12 mouse cellular contexts compared by ENCODE assay signal in genomic region chr9:57597929-57598382, GRCm38 (mm10). TPM values are rescaled to one million over a fixed set of nuclear protein-coding genes. Genes with fewer than 3 reads are reported as not detected.
DNase-seq lines count a peak whose midpoint lies in the region; ATAC-seq and TF ChIP-seq lines count a peak whose summit lies in the region.
"Had no signal": no experiment of that assay in that cellular context is flagged by ENCODE, and none has a peak within 500 bp of the region (broad histone marks: within the 10 kb centered on the region; RNA-seq: fewer than 3 reads in every experiment).

No protein-coding gene starts in this region.

- 9% methylated on average over 4 of the region's 4 CpGs for WGBS in heart, embryonic 13.5 days
- WGBS in neural tube, embryonic 15.5 days = 30% methylated on average over 4 of the region's 4 CpGs
- WGBS in stomach, postnatal 0 days = 27% methylated on average over 4 of the region's 4 CpGs

- H3K27ac ChIP-seq in heart, embryonic 13.5 days (replicated peaks) = peak overlapping the region; percentile 21; the same call in 1 of the 2 replicates
- H3K27ac ChIP-seq in neural tube, embryonic 15.5 days (replicated peaks) = no peak overlapping the region
- peak overlapping the region; percentile 24; the same call in 1 of the 2 replicates for H3K27ac ChIP-seq in stomach, postnatal 0 days (replicated peaks)

- no peaks in the 10 kb centered on the region for H3K9me3 ChIP-seq in heart, embryonic 13.5 days
- no peaks in the 10 kb centered on the region for H3K9me3 ChIP-seq in neural tube, embryonic 15.5 days (replicated peaks)
- H3K9me3 ChIP-seq in stomach, postnatal 0 days (ENCODE audit: control insufficient read depth, low read length) = no peaks in the 10 kb centered on the region

- no peaks in the 10 kb centered on the region; the same call in 1 of the 2 replicates for H3K27me3 ChIP-seq in heart, embryonic 13.5 days (replicated peaks)
- H3K27me3 ChIP-seq in neural tube, embryonic 15.5 days (replicated peaks) = no peaks in the 10 kb centered on the region
- no peaks in the 10 kb centered on the region for H3K27me3 ChIP-seq in stomach, postnatal 0 days (ENCODE audit: control insufficient read depth, insufficient read depth, low read length)

- no peak overlapping the region for H3K4me3 ChIP-seq in heart, embryonic 13.5 days
- no peak overlapping the region for H3K4me3 ChIP-seq in neural tube, embryonic 15.5 days (replicated peaks)
- H3K4me3 ChIP-seq in stomach, postnatal 0 days (ENCODE audit: low read depth, low read length) = no peak overlapping the region

- H3K4me2 ChIP-seq in heart, embryonic 13.5 days = no peak overlapping the region
- no peak overlapping the region for H3K4me2 ChIP-seq in neural tube, embryonic 15.5 days
- no peak overlapping the region for H3K4me2 ChIP-seq in stomach, postnatal 0 days (replicated peaks; ENCODE audit: low read depth)

- TF ChIP-seq CTCF in stomach, postnatal 0 days (IDR thresholded peaks at IDR 0.05; ENCODE audit: low read depth) = no peak

- intact Hi-C loops in heart, postnatal 25 days (cut with DNase I) = no loop called here

- H3K36me3 ChIP-seq in heart, embryonic 13.5 days = peaks cover 34% of the 10 kb centered on the region
- peaks cover 30% of the 10 kb centered on the region for H3K36me3 ChIP-seq in neural tube, embryonic 15.5 days
- H3K36me3 ChIP-seq in stomach, postnatal 0 days (ENCODE audit: control insufficient read depth, insufficient read depth, low read length) = peaks cover 9% of the 10 kb centered on the region; the same call in 1 of the 2 replicates

- peaks cover 60% of the 10 kb centered on the region for H3K4me1 ChIP-seq in heart, embryonic 13.5 days
- peaks cover 20% of the 10 kb centered on the region; the same call in 1 of the 2 replicates for H3K4me1 ChIP-seq in neural tube, embryonic 15.5 days
- H3K4me1 ChIP-seq in stomach, postnatal 0 days (replicated peaks; ENCODE audit: control insufficient read depth, insufficient read depth) = no peaks in the 10 kb centered on the region

- H3K9ac ChIP-seq in heart, embryonic 13.5 days = peak overlapping the region; percentile 42; the same call in 1 of the 2 replicates
- no peak overlapping the region for H3K9ac ChIP-seq in neural tube, embryonic 15.5 days (replicated peaks)
- H3K9ac ChIP-seq in stomach, postnatal 0 days (ENCODE audit: low read length) = no peak overlapping the region

- no peak for TF ChIP-seq EP300 in stomach, postnatal 0 days (optimal IDR thresholded peaks at IDR 0.05)

- no peak for DNase-seq in heart, postnatal 25 days (ENCODE audit: low spot score)
- peak; percentile 21 for DNase-seq in neural tube, embryonic 10.5 days (ENCODE audit: extremely low spot score, low spot score)
- peak; percentile 42 to 62 for DNase-seq in kidney, postnatal 36 days
- no peak for DNase-seq in stomach, postnatal 0 days (ENCODE audit: low spot score)
- DNase-seq in frontal cortex, adult 2 months (ENCODE audit: extremely low spot score in 1 of 2, low spot score in 1 of 2) = no peak
- no peak for DNase-seq in adrenal gland, postnatal 36 days
- DNase-seq: gastrocnemius, postnatal 36 days had no signal

- ATAC-seq in heart, embryonic 13.5 days (ENCODE audit: extremely low read depth, insufficient number of reproducible peaks, low FRiP score, low TSS enrichment) = no peak
- ATAC-seq in neural tube, embryonic 15.5 days (ENCODE audit: low FRiP score) = no peak
- 0 out of 2 replicates have a peak, but pooled peaks have one; percentile 28 for ATAC-seq in stomach, postnatal 0 days (ENCODE audit: low FRiP score, low TSS enrichment)
- ATAC-seq: intestine, postnatal 0 days had no signal

RNA-seq across cellular contexts. Expression of gene Cplx3, which starts 8.1 kb away (rescaled TPM):
- polyA plus RNA-seq in heart, embryonic 13.5 days (2015; fragmentation: Nextera tagmentation; extraction: Ambion mirVana) = not detected in 2 replicates
- not detected for total RNA-seq in heart, postnatal 25 days (2021)
- polyA plus RNA-seq in neural tube, embryonic 15.5 days (2015; fragmentation: Nextera tagmentation; extraction: Ambion mirVana) = 0.11 and 0.23 TPM in 2 replicates
- not detected in 2 replicates for polyA plus RNA-seq in stomach, postnatal 0 days (2015; fragmentation: Nextera tagmentation; extraction: Ambion mirVana)
- polyA plus RNA-seq in frontal cortex, adult 2 months (2012; rRNA removed) = 17.6 and 18.4 TPM in 2 replicates
- not detected for total RNA-seq in adrenal gland, postnatal 36 days (2021)
- total RNA-seq: gastrocnemius, postnatal 36 days had no signal
- polyA plus RNA-seq: intestine, postnatal 0 days; limb, embryonic 11.5 days; urinary bladder, adult 2 months had no signal

RNA-seq across cellular contexts. Expression of gene Ulk3, which starts 8.7 kb away (rescaled TPM):
- polyA plus RNA-seq in heart, embryonic 13.5 days (2015; fragmentation: Nextera tagmentation; extraction: Ambion mirVana) = 14.6 and 17.1 TPM in 2 replicates
- total RNA-seq in heart, postnatal 25 days (2021) = 1 to 10 TPM; 6.8 to 8.9 TPM
- polyA plus RNA-seq in neural tube, embryonic 15.5 days (2015; fragmentation: Nextera tagmentation; extraction: Ambion mirVana) = 32.1 and 36.5 TPM in 2 replicates
- 8.4 and 8.6 TPM in 2 replicates for polyA plus RNA-seq in stomach, postnatal 0 days (2015; fragmentation: Nextera tagmentation; extraction: Ambion mirVana)
- polyA plus RNA-seq in frontal cortex, adult 2 months (2012; rRNA removed) = 45.3 and 53.0 TPM in 2 replicates
- 10 to 100 TPM; 12.6 to 14.3 TPM for total RNA-seq in adrenal gland, postnatal 36 days (2021)

RNA-seq across cellular contexts. Expression of gene Lman1l, which starts 22.6 kb away (rescaled TPM):
- polyA plus RNA-seq in heart, embryonic 13.5 days (2015; fragmentation: Nextera tagmentation; extraction: Ambion mirVana) = not detected in 2 replicates
- not detected for total RNA-seq in heart, postnatal 25 days (2021)
- not detected in 2 replicates for polyA plus RNA-seq in neural tube, embryonic 15.5 days (2015; fragmentation: Nextera tagmentation; extraction: Ambion mirVana)
- polyA plus RNA-seq in stomach, postnatal 0 days (2015; fragmentation: Nextera tagmentation; extraction: Ambion mirVana) = not detected in 2 replicates
- polyA plus RNA-seq in frontal cortex, adult 2 months (2012; rRNA removed) = 0.08 and 0.12 TPM in 2 replicates
- total RNA-seq in adrenal gland, postnatal 36 days (2021) = not detected
- total RNA-seq: gastrocnemius, postnatal 36 days had no signal
- polyA plus RNA-seq: intestine, postnatal 0 days; limb, embryonic 11.5 days had no signal

RNA-seq across cellular contexts. Expression of gene Scamp2, which starts 37.2 kb away (rescaled TPM):
- 51.5 and 52.4 TPM in 2 replicates for polyA plus RNA-seq in heart, embryonic 13.5 days (2015; fragmentation: Nextera tagmentation; extraction: Ambion mirVana)
- 10 to 100 TPM; 24.6 to 24.8 TPM for total RNA-seq in heart, postnatal 25 days (2021)
- 43.5 and 48.5 TPM in 2 replicates for polyA plus RNA-seq in neural tube, embryonic 15.5 days (2015; fragmentation: Nextera tagmentation; extraction: Ambion mirVana)
- 102 and 104 TPM in 2 replicates for polyA plus RNA-seq in stomach, postnatal 0 days (2015; fragmentation: Nextera tagmentation; extraction: Ambion mirVana)
- 47.8 and 49.7 TPM in 2 replicates for polyA plus RNA-seq in frontal cortex, adult 2 months (2012; rRNA removed)
- total RNA-seq in adrenal gland, postnatal 36 days (2021) = 10 to 100 TPM; 56.4 to 56.9 TPM

RNA-seq across cellular contexts. Expression of gene Mpi, which starts 45.4 kb away (rescaled TPM):
- 74.2 and 80.9 TPM in 2 replicates for polyA plus RNA-seq in heart, embryonic 13.5 days (2015; fragmentation: Nextera tagmentation; extraction: Ambion mirVana)
- total RNA-seq in heart, postnatal 25 days (2021) = 100 to 1,000 TPM; 160 to 162 TPM
- polyA plus RNA-seq in neural tube, embryonic 15.5 days (2015; fragmentation: Nextera tagmentation; extraction: Ambion mirVana) = 75.8 and 81.7 TPM in 2 replicates
- 24.6 and 26.1 TPM in 2 replicates for polyA plus RNA-seq in stomach, postnatal 0 days (2015; fragmentation: Nextera tagmentation; extraction: Ambion mirVana)
- polyA plus RNA-seq in frontal cortex, adult 2 months (2012; rRNA removed) = 86.3 and 86.4 TPM in 2 replicates
- 10 to 100 TPM; 37.0 to 39.6 TPM for total RNA-seq in adrenal gland, postnatal 36 days (2021)

Comparison
In these comparisons a context has a peak if more than half of its experiments do, and no peak if none do; other contexts are left out.
1. DNase-seq: peak in neural tube, embryonic 10.5 days (single experiment) and kidney, postnatal 36 days (2 of 2); none in heart, postnatal 25 days (single experiment), stomach, postnatal 0 days (single experiment), frontal cortex, adult 2 months (0 of 2) and adrenal gland, postnatal 36 days (0 of 2).
2. RNA of gene Cplx3, which starts 8.1 kb away (polyA plus RNA-seq): 17.6 to 18.4 TPM in frontal cortex, adult 2 months; 0.11 to 0.23 TPM in neural tube, embryonic 15.5 days, not detected in heart, embryonic 13.5 days and not detected in stomach, postnatal 0 days; every median in the first group is over 10 times any median in the second.